In the genomic region with DNA sequence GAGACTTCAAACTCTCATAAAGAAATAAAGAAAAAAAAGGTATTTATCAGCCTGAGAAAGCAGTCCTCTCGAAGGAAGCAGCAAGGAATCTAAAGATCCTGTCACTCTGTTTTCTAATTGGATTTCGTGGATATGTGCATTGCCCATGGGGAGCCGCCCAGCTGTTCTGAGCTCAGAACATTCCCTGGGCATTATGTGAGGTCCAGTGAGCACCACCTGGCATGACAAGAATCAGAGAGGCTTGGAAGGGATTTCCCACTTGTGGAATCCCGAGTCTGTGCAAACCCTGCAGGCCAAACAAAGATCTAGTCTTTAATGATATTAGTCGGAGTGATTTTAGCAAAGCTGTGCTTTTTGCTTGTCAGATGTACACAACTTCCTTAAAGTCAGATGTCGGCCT, we compare ENCODE assay signal across 20 mouse cellular contexts.
DNase-seq lines count a peak whose midpoint lies in the region; ATAC-seq and TF ChIP-seq lines count a peak whose summit lies in the region.
"Had no signal": no experiment of that assay in that cellular context is flagged by ENCODE, and none has a peak within 500 bp of the region (broad histone marks: within the 10 kb centered on the region; RNA-seq: fewer than 3 reads in every experiment).

No protein-coding gene starts in this region.

- peak; percentile 19 for DNase-seq in forebrain, embryonic 10.5 days (ENCODE audit: extremely low spot score, low spot score)
- DNase-seq in limb, embryonic 10.5 days (ENCODE audit: low spot score), result no peak
- DNase-seq in embryo, embryonic 11 days, result peak; percentile 19
- peak; percentile 2 for DNase-seq in retina, adult 2 months (ENCODE audit: low read depth, low spot score)
- DNase-seq in liver, postnatal 0 days, result no peak
- DNase-seq in heart, postnatal 25 days (ENCODE audit: low spot score), result no peak
- DNase-seq: adrenal gland, postnatal 25 days; cerebellum, adult 9-10 months; lung, postnatal 10 days; right cerebral cortex, postnatal 14 days; thymus, postnatal 14 days had no signal

- intact Hi-C loops in heart, postnatal 25 days (cut with DNase I), result no loop called here

- no peaks in the 10 kb centered on the region for H3K36me3 ChIP-seq in forebrain, embryonic 10.5 days (replicated peaks)
- no peaks in the 10 kb centered on the region for H3K36me3 ChIP-seq in forebrain, embryonic 16.5 days (ENCODE audit: control insufficient read depth, insufficient read depth)
- no peaks in the 10 kb centered on the region for H3K36me3 ChIP-seq in limb, embryonic 13.5 days
- H3K36me3 ChIP-seq in limb, embryonic 10.5 days, result no peaks in the 10 kb centered on the region
- no peaks in the 10 kb centered on the region for H3K36me3 ChIP-seq in liver, postnatal 0 days (replicated peaks; ENCODE audit: insufficient read depth, low read length)
- H3K36me3 ChIP-seq: embryonic facial prominence, embryonic 13.5 days; heart, embryonic 13.5 days; liver, embryonic 15.5 days had no signal

- TF ChIP-seq CTCF in liver, postnatal 0 days (IDR thresholded peaks at IDR 0.05; ENCODE audit: low read depth), result no peak

- no peak overlapping the region for H3K9ac ChIP-seq in forebrain, embryonic 16.5 days (replicated peaks; ENCODE audit: low read depth, low read length)
- H3K9ac ChIP-seq in limb, embryonic 13.5 days, result no peak overlapping the region
- no peak overlapping the region for H3K9ac ChIP-seq in liver, postnatal 0 days (replicated peaks)
- H3K9ac ChIP-seq: embryonic facial prominence, embryonic 13.5 days; heart, embryonic 13.5 days; liver, embryonic 15.5 days had no signal

- no peak for TF ChIP-seq EP300 in liver, postnatal 0 days (IDR thresholded peaks at IDR 0.05; ENCODE audit: low read depth)

- H3K9me3 ChIP-seq in forebrain, embryonic 10.5 days, result no peaks in the 10 kb centered on the region
- no peaks in the 10 kb centered on the region for H3K9me3 ChIP-seq in forebrain, embryonic 16.5 days (ENCODE audit: control insufficient read depth, low read length)
- no peaks in the 10 kb centered on the region for H3K9me3 ChIP-seq in limb, embryonic 13.5 days
- H3K9me3 ChIP-seq in limb, embryonic 10.5 days (replicated peaks), result no peaks in the 10 kb centered on the region
- no peaks in the 10 kb centered on the region for H3K9me3 ChIP-seq in liver, postnatal 0 days (ENCODE audit: low read length)
- H3K9me3 ChIP-seq: embryonic facial prominence, embryonic 13.5 days; heart, embryonic 13.5 days; liver, embryonic 15.5 days had no signal

- 18% methylated on average over 6 of the region's 6 CpGs for WGBS in forebrain, embryonic 10.5 days
- WGBS in forebrain, embryonic 16.5 days, result 13% methylated on average over 6 of the region's 6 CpGs
- WGBS in limb, embryonic 13.5 days, result 64% methylated on average over 6 of the region's 6 CpGs
- 79% methylated on average over 6 of the region's 6 CpGs for WGBS in limb, embryonic 10.5 days
- 69% methylated on average over 6 of the region's 6 CpGs for WGBS in liver, postnatal 0 days (ENCODE audit: insufficient replicate concordance)

- ATAC-seq in forebrain, embryonic 16.5 days, result no peak
- peak; percentile 66; the same call in 1 of the 2 replicates for ATAC-seq in limb, embryonic 13.5 days (ENCODE audit: low FRiP score, low read depth)
- ATAC-seq in liver, postnatal 0 days, result no peak
- ATAC-seq: intestine, postnatal 0 days had no signal

- peaks cover 12% of the 10 kb centered on the region for H3K4me1 ChIP-seq in forebrain, embryonic 10.5 days
- H3K4me1 ChIP-seq in forebrain, embryonic 16.5 days (replicated peaks; ENCODE audit: control insufficient read depth, insufficient read depth, low read length), result no peaks in the 10 kb centered on the region
- H3K4me1 ChIP-seq in limb, embryonic 13.5 days, result no peaks in the 10 kb centered on the region
- H3K4me1 ChIP-seq in limb, embryonic 10.5 days, result no peaks in the 10 kb centered on the region
- no peaks in the 10 kb centered on the region for H3K4me1 ChIP-seq in liver, postnatal 0 days (ENCODE audit: insufficient read depth)
- H3K4me1 ChIP-seq: heart, embryonic 13.5 days; liver, embryonic 15.5 days had no signal

- H3K4me3 ChIP-seq in forebrain, embryonic 10.5 days, result no peak overlapping the region
- H3K4me3 ChIP-seq in forebrain, embryonic 16.5 days (replicated peaks; ENCODE audit: low read length), result no peak overlapping the region
- H3K4me3 ChIP-seq in limb, embryonic 13.5 days, result no peak overlapping the region
- H3K4me3 ChIP-seq in limb, embryonic 10.5 days, result no peak overlapping the region
- no peak overlapping the region for H3K4me3 ChIP-seq in liver, postnatal 0 days (ENCODE audit: low read depth, low read length)
- H3K4me3 ChIP-seq: embryonic facial prominence, embryonic 13.5 days; heart, embryonic 13.5 days; left cerebral cortex, adult 2 months; liver, embryonic 15.5 days had no signal

- H3K4me2 ChIP-seq in forebrain, embryonic 16.5 days (ENCODE audit: low read length), result no peak overlapping the region
- H3K4me2 ChIP-seq in limb, embryonic 13.5 days (replicated peaks), result no peak overlapping the region
- no peak overlapping the region for H3K4me2 ChIP-seq in liver, postnatal 0 days (ENCODE audit: low read depth, low read length)
- H3K4me2 ChIP-seq: embryonic facial prominence, embryonic 13.5 days; heart, embryonic 13.5 days; liver, embryonic 15.5 days had no signal

- H3K27ac ChIP-seq in forebrain, embryonic 10.5 days, result no peak overlapping the region
- H3K27ac ChIP-seq in forebrain, embryonic 16.5 days (ENCODE audit: low read length), result no peak overlapping the region
- H3K27ac ChIP-seq in limb, embryonic 13.5 days, result no peak overlapping the region
- H3K27ac ChIP-seq in limb, embryonic 10.5 days, result no peak overlapping the region
- no peak overlapping the region for H3K27ac ChIP-seq in liver, postnatal 0 days (ENCODE audit: low read depth)
- H3K27ac ChIP-seq: embryonic facial prominence, embryonic 13.5 days; heart, embryonic 13.5 days; left cerebral cortex, adult 2 months; liver, embryonic 15.5 days; stomach, postnatal 0 days had no signal

- H3K27me3 ChIP-seq in forebrain, embryonic 10.5 days (ENCODE audit: poor library complexity, severe bottlenecking), result no peaks in the 10 kb centered on the region
- H3K27me3 ChIP-seq in forebrain, embryonic 16.5 days (replicated peaks; ENCODE audit: control insufficient read depth, insufficient read depth, low read length), result no peaks in the 10 kb centered on the region
- no peaks in the 10 kb centered on the region for H3K27me3 ChIP-seq in limb, embryonic 13.5 days
- H3K27me3 ChIP-seq in limb, embryonic 10.5 days (ENCODE audit: low read depth, poor library complexity, severe bottlenecking), result no peaks in the 10 kb centered on the region
- H3K27me3 ChIP-seq in liver, postnatal 0 days (ENCODE audit: insufficient read depth, low read length), result no peaks in the 10 kb centered on the region
- H3K27me3 ChIP-seq: CH12.LX; embryonic facial prominence, embryonic 13.5 days; heart, embryonic 13.5 days; liver, embryonic 15.5 days had no signal

Comparison
In these comparisons a context has a peak if more than half of its experiments do, and no peak if none do; other contexts are left out.
1. DNase-seq: peak in forebrain, embryonic 10.5 days (single experiment), embryo, embryonic 11 days (single experiment) and retina, adult 2 months (single experiment); none in limb, embryonic 10.5 days (single experiment), liver, postnatal 0 days (single experiment) and heart, postnatal 25 days (single experiment).